Mouse (Mus musculus) lung, postnatal 10 days (tissue): ENCODE measurements at regions not wholly inside any gene's neighbourhood (a gene's known extent, or its start where the extent isn't known, plus 50 kb on each side); places are given as distances from the start of the nearest gene placed in this dataset.

ENCODE experiments used
- DNase-seq: peaks from one replicate; pipeline ENCODE4 v3.0.0; 2021

DNA sequence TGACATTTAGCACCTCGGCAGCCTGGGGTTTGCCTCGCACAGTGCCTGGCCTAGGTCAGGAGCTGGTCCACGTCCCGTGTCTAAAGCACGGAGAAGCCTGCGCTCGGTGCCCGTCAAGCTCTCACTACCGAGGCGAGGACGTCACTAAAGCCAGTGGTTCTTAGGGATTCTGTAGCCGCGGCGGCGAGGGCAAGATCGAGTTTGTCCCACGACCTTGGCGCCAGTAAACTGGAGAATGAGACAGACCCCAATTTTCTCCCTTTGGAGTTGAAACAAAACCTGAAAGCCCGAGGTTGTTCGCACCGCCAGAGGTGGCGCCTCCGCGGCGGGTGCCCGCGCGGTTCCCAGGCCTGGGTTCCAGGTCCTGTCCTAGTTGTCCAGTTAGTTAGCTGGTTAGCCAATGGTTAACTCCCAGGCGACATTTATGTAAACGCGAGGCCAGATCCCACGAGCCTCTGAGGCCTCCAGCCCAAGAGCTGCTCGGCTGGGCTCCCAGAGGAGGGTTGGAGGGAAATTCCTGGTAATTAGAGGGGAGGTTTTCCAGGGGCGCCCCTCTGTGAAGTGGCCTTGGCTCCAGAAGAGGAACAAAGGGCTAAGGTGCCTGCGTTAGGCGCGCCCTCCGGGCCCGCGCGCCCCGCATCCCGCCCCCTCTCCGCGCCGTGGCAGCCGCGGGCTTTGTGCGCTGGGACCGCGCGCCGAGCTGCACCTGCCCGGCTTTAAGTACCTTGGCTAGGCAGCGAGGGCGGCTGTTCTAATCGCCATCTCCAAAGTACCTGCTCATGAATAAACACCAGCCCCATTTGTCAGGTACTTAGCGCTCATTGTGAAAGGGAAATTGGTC lies 74.0 kb downstream of the Rhcg start:
- no peak for DNase-seq

DNA sequence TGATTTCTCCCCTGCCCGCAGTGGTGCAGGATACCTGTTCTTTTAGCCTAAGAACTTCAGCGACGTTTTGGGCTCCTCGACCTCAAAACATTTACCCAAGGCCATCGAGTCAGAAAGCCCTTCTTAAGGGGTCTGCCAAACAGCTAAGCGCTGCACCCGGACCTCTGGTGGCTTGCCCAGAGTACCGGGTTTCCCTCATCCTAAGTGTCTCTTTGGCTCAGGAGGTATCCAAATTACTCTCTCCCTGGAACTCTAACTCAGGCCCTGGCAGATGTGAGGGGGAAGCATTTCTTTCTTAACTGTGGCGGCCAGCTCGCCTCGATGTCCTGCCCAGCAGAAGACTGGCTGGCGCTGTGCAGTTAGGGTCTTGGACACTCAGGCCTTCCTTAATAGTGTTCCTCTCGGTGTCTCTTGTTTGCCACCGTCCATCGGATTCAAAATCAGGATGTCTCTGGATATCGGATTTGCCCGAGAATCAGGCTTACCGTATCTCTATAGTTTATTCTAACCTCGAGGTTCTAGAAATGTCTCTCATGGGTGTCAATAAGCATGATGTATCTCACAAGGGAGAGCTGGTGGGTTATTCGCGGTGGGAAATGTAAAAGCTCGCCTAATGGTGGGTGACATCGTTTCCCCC lies 75.0 kb downstream of the Rhcg start:
- no peak for DNase-seq

DNA sequence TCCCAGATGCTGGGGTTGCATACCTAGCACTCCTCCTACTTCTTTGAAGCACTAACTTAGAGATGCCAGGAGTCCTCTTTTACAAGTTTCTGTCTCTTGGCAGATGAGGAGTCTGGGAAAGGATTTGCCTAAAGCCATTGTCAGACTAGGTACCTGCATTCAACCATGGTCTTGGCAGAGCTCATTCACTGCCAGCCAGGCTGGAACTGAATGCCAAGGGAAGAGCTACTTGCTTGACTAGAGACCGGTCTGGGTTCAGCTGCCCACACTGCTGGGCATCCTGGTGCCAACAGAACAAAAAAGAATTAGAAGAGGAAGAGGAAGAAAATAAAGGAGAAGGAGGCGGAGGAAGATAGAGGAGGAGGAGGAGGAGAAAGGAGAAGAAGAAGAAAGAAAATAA lies 74.1 kb upstream of the Polg start:
- DNase-seq = no peak

DNA sequence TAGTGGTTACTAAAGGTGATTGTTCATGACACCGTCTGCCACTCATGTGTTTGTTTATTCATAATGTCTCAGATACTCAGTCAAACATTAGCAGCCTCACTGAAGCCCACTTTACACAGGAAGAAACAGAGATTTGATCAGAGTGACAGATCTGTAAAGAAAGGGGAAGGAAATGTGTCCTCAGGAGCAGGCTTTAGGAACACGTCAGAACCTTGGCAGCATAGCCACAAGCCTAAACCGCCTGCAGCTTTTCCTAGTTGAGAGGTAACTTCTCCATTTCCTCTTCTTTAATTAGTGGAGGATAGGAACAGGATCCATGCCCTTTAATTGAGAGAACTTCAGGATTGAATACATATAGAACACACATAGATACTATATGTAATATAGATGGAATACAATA lies 73.3 kb upstream of the Polg start:
- no peak for DNase-seq

DNA sequence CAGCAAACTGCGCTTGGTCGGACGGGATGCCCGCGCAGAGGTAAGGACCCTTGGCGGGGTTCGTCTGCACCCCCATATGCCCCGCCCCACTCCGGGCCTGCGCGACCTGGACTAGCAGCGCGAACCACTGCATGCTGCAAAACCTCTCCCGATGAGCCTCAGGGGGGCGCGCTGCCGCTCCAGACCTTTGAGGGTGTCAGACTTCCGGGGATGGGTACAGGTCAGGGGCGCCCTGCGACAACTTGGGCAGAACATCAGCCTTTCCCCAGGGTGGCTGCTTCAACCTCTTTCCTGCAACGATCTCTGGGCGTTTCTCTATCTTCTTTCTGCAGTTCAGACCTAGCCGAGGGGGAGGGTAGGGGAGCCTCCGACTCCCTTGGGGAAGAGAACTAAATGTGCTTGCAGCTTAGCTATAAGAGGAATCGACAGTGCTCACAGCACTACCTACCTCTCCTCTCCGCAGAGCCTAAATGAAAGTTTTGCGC lies 70.0 kb upstream of the Polg start:
- DNase-seq = peak; percentile 18

GRCm38 (mm10) chr7:79535251-79536111 lies 69.3 kb upstream of the Polg start:
- peak; percentile 37 for DNase-seq

- DNase-seq = no peak
Measured at GRCm38 (mm10) chr7:79534819-79535218, 68.7 kb upstream of the Polg start.

GRCm38 (mm10) chr7:79534381-79534780 lies 68.2 kb upstream of the Polg start:
- DNase-seq = no peak

GRCm38 (mm10) chr7:79532626-79533140 lies 66.5 kb upstream of the Polg start:
- no peak for DNase-seq

DNA sequence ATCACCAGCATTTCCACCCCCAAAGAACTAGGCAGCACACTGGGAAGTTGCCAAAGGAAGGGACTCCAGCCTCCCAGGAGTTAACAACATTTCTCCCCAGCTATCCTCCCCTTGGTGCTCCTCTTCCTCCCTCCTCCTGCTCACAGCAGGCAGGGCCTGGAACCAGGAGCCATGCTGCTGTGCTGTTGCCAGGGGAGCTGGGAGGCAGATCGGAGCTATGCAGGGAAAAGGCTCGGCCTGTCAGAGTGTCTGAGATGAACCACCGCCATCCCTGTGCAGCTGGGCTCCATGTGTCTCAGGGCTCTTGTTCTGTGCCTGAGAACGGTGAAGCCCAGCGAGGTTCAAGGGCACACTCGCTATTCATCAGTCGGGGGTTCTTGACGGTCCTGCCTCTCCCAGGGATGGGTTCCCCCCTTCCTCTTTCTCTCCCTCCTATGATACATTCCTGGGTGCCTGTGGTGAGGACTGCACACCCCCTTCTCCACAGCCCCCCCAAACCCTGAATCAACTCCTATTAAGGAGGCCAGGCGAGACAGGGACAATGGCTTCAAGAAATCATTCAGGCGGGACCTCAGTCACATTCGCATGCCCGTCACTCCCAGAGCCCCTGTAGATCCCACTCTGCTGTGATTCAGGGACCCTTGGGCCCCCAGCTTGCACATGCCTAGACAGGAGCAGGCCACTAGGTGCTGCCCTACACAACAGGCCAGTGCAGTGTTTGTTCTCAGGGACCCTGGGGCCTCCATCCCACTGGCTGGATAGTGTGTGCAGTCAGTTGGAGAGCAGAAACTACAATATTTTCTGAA lies 65.6 kb upstream of the Polg start:
- DNase-seq = no peak

GRCm38 (mm10) chr7:79531142-79531541 lies 65.0 kb upstream of the Polg start:
- no peak for DNase-seq

DNA sequence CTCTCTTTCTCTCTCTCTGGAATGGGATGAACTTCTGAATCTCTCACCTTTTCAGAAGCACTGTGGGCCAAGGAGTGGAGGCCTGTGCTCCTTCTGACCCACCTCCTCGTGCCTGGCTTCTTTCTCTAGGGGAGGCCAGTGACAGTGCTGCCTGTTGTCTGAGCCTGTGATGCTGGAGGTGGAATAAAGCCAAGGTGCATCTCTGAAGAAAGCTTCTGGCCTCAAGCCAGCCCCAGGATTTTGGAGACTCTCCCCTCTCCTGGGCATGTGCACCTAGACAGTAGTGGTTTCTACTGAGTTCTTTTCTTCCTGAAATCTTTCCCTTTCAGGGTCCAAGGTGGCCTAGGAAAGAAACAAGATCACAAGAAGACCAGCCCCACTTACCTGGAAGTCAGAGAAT lies 63.3 kb upstream of the Polg start:
- DNase-seq = no peak

- DNase-seq = no peak
Measured at GRCm38 (mm10) chr7:79527984-79528383, 61.8 kb upstream of the Polg start.

DNA sequence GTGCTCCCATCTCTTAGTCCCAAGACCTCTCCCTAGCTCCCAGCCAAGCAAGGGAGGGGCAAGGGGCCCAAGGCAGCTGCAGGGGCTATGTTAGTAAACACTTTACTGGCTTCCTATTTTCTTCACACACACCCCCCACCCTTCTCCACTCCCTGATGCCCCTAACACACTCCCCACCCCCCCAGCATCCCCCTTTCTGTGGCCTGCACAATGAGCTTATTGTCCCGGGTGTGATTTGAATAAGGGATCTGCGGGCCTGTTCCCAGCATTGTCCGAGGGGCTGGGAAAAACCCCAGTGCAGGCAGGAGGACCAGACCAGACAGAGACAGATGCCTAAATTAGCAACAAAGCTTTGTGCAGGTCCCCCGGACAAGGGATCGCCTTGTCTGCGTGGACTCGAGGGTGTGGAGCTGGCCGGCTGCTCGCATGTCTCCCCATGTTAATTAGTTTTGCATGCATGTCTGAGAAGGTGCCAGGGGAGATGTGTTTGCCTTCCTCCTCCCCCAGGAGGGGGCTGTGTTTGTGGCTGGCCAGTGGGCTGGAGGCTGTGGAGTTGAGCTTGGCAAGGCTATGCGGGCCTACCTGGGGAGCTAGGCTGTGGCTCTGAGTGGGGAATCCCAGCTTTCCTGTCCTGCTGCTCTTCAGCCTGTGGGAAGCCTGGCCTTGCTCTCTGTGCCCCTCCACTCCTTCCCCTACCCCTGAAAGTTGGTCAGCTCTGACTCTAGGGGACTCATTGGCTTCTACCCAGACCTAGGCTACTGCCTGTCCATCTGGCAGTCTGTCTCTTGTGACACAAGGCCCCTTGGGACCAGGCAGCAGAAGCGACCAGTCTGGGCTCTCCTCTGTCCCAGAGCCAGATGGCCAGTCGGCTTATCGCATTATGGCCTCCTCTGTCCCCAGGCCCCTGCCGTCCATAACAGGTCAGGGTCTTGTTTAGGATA lies 59.8 kb upstream of the Polg start:
- no peak for DNase-seq

DNA sequence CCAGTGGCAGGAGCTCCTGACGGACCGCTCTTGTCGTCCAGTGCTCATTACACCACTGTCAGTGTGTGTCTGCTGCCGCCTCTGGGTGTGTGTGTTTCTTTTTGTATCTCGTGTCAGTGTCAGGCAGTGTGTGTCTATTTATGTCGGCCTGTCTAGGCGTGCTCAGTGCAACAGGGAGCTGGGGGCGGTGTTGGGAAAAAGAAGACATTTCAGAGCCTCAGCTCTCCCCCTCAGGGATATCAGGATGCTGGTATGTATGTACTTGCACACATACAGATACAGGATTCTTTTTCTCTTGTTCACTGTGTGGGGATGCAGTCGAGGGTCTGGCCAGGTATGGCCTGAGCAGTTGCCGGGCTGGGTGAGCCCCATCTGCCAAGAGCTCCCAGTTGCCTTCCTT lies 58.8 kb upstream of the Polg start:
- no peak for DNase-seq

- no peak for DNase-seq
Measured at GRCm38 (mm10) chr7:79523696-79524095, 57.5 kb upstream of the Polg start.

- DNase-seq = no peak
Measured at GRCm38 (mm10) chr7:79522046-79522445, 55.9 kb upstream of the Polg start.

DNA sequence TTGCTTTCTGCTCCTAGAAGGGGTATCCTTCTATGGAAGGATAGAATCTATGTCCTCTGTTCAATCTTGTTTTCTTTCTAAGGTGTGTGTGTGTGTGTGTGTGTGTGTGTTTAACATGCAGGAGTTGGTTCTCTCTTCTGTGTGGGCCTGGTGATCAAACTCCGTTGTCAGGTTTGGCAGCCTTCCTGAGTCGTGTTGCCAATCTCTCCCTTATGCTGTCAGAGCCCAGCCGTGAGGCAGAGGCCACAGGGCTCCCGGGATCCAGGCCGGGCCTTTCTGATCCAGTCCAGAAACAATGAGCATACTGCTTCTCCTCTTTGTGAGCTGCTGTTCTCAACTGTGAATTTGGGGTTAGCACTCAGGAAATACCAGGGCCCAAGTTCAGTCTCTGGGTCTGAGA lies 55.1 kb upstream of the Polg start:
- DNase-seq = no peak

DNA sequence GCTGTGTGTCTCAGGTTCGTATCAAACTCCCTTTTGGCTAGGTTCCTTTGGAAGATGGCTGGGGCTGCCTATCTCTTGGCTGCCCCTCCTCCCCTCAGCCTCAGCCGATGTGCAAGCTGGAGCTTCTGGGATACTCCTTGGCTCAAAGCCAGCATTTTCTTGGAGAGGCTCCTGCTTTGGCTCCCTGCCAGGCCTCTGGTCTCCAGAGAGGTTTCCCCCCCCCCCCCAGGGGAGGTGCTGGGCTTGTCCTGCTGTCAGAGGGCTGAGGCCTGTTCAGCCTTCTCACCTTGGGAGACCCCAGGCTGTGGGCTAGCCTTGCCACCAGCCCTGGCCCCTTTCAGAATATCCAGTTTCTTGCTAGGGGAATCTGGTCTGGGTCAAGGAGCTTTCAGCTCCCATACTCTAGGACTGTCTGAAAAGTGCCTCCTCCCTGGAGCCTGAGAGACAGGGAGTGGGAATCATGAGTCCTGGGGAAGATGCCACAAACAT lies 54.1 kb upstream of the Polg start:
- peak; percentile 68 for DNase-seq

GRCm38 (mm10) chr7:79518928-79519327 lies 52.8 kb upstream of the Polg start:
- no peak for DNase-seq
